Mouse (Mus musculus): ENCODE data around the gene Epha2. TPM values are rescaled to one million over a fixed set of nuclear protein-coding genes. Genes with fewer than 3 reads are reported as not detected.

Gene Epha2
- total RNA-seq, 1 experiment from 2014 or later, result 18.8 TPM

DNA sequence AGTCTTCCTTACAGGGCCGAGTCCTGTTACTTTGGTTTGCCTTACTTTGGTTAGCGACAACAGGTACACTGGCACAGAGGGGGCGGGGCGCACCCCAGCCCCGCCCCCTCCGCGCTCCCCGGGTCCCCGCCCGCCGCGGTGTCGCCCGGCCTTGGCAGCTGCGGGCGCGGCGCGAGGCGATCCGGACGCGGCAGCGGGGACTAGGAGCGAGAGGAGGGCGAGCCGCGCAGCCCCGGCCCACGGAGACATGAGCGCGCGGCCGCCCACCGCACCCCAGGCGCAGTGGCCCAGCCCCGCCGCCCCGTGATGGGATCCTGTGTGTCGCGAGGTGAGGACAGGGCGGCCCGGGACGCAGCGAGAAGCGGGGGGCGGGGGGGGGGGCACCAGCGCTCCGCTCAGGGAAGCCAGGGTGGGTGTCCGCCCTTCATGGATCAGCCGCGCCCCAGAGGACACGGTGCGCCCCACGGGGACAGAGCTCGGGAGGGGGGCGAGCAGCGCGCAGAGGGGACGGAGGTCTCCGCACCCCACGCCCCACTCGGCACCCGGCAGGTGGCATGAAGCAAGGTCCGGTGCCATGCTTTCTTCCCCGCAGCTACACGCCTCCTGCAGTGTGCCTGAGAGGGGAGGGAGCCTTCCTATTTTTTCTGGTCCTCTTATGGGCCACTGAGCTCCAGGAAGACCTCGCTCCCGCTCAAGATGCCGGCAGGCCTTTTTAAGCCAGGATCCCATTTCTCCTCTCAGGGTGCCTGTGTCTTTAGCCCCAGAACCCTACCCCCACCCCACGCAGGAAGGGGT is 67.2 kb downstream of the Epha2 start, which contains the start of gene Fam131c:
Gene Fam131c (plus strand): TSS at position 224 of the 795 bp plus-strand sequence.
- DNase-seq, result peak; percentile 72

DNA sequence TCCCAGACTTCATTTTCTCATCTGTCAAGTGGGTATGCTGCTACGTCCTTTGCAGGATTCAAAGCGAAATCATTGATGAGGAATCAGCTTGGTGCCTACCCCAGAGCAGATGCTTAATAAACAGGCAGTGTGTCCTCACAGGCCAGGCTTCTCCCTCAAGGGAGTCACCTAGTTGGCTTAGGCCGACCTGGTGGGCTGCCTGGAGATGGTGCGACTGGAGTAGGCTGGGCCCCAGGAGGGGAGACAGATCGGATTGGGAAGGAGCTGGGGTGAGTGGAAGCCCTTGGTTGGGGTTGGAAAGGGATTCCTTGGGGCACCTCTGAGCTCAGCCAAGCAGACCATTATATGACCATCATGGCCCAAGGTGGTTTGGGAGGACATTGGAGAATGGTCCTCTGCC is 71.4 kb downstream of the Epha2 start:
- peak; percentile 68 for DNase-seq

Small RNAs within 50 kb of the gene (microRNA-seq; reads per million reads assigned to microRNA genes)
- 0 reads per million in 2 experiments for gene Gm25690

Other genes starting within 250 kb of the Epha2 start
- 7.1 and 9.8 TPM in 2 replicates for gene Crocc, start 240.7 kb upstream of the Epha2 start, total RNA-seq (2021)
- gene Necap2, start 222.9 kb upstream of the Epha2 start, total RNA-seq (2021), result 45.5 and 56.4 TPM in 2 replicates
- gene Spata21, start 212.9 kb upstream of the Epha2 start, total RNA-seq (2021), result not detected in 2 replicates
- 105 and 107 TPM in 2 replicates for gene Szrd1, start 161.5 kb upstream of the Epha2 start, total RNA-seq (2021)
- gene Fbxo42, start 153.3 kb upstream of the Epha2 start, total RNA-seq (2021), result 21.7 and 23.5 TPM in 2 replicates
- 1.1 and 1.8 TPM in 2 replicates for gene Rsg1, start 87.3 kb upstream of the Epha2 start, total RNA-seq (2021)
- gene Arhgef19, start 61.7 kb upstream of the Epha2 start, total RNA-seq (2021), result 35.9 and 36.8 TPM in 2 replicates
- 11.0 and 16.9 TPM in 2 replicates for gene Fam131c, start 67.0 kb downstream of the Epha2 start, total RNA-seq (2021)
- not detected in 2 replicates for gene Clcnka, start 97.5 kb downstream of the Epha2 start, total RNA-seq (2021)
- not detected in 2 replicates for gene Clcnkb, start 114.8 kb downstream of the Epha2 start, total RNA-seq (2021)
- 0.19 and 1.5 TPM in 2 replicates for gene Hspb7, start 119.5 kb downstream of the Epha2 start, total RNA-seq (2021)
- not detected in 2 replicates for gene Srarp, start 134.9 kb downstream of the Epha2 start, total RNA-seq (2021)
- gene Zbtb17, start 143.4 kb downstream of the Epha2 start, total RNA-seq (2021), result 17.0 and 19.4 TPM in 2 replicates
- 50.2 and 60.0 TPM in 2 replicates for gene Spen, start 237.4 kb downstream of the Epha2 start, total RNA-seq (2021)

Data from adrenal gland, postnatal 14 days (tissue).